ENCODE assay signal across 25 mouse cellular contexts in the genomic region with DNA sequence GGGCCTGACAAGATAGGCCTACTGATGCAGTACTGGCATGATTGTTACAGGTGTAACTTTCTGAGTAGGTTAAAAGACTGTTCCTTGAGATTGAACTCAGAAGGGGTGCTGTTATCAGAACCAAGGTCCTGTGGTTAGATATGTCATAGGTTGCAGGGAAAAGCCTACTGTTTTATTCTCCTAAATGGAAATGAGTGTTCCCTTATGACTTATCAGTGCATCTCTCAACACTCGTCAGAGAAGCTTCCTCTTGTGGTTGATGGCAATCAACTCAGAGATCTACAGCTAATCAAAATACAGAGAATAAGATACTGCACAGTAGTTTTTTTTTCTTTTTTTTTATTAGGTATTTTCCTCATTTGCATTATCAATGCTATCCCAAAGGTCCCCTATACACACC. TPM values are rescaled to one million over a fixed set of nuclear protein-coding genes. Genes with fewer than 3 reads are reported as not detected.
A peak's percentile ranks its signal among the peaks of the same experiment; 100 is the strongest.
DNase-seq lines count a peak whose midpoint lies in the region; ATAC-seq lines count a peak whose summit lies in the region.
"Had no signal": no experiment of that assay in that cellular context is flagged by ENCODE, and none has a peak within 500 bp of the region (broad histone marks: within the 10 kb centered on the region; RNA-seq: fewer than 3 reads in every experiment).

No protein-coding gene starts in this region.

- peak; percentile 60 for DNase-seq in 416B (ENCODE audit: low read depth)
- DNase-seq in induced T-regulatory cell, adult 2 months (ENCODE audit: low read depth) = peak; percentile 60
- DNase-seq in kidney, adult 8-10 months = no peak
- no peak for DNase-seq in cerebellum, postnatal 36 days
- no peak for DNase-seq in liver
- DNase-seq: adrenal gland, adult 8-10 months; adrenal gland, postnatal 25 days; B cell, adult 2 months; cerebellum, adult 11-12 months; cerebellum, adult 8-10 months; cerebellum, postnatal 10 days; gastrocnemius, adult 2 months; gastrocnemius, postnatal 14 days; heart, adult 11 months; heart, postnatal 36 days; kidney, adult 11 months had no signal

- ATAC-seq in CD4-positive, CD25-positive, alpha-beta regulatory T cell, adult 4 months = peak; percentile 89
- ATAC-seq: forebrain, embryonic 13.5 days; forebrain, embryonic 16.5 days; hindbrain, embryonic 16.5 days; Patski had no signal

RNA-seq across cellular contexts. Expression of a gene that starts 19.2 kb away (rescaled TPM):
- 10 to 100 TPM; 87.1 to 91.7 TPM for polyA plus RNA-seq in CD4-positive, CD25-positive, alpha-beta regulatory T cell, adult 4 months (2017; shearing (Covaris generic))
- polyA plus RNA-seq: forebrain, embryonic 10.5 days; forebrain, embryonic 13.5 days; G1E; hindbrain, embryonic 10.5 days; hindbrain, embryonic 13.5 days; hindbrain, embryonic 16.5 days; Patski had no signal

Comparison
In these comparisons a context has a peak if more than half of its experiments do, and no peak if none do; other contexts are left out.
1. DNase-seq: peak in 416B (single experiment) and induced T-regulatory cell, adult 2 months (single experiment); none in kidney, adult 8-10 months (0 of 2), cerebellum, postnatal 36 days (0 of 2) and liver (single experiment).